Mouse (Mus musculus) kidney, adult 2 months (tissue): Measurements from ENCODE around the gene Diaph2.

Experiments used
- CTCF ChIP-seq: fragments of 200-500 bp; conservative IDR thresholded peaks from 2 replicates; pipeline ENCODE4 v1.5.1; 2011; ENCODE audit warnings: low read depth, mild to moderate bottlenecking, control low read depth, low read length, moderate library complexity, mixed read lengths; ENCODE audit not compliant: insufficient read depth, insufficient read length
- POLR2A ChIP-seq: fragments of 200-500 bp; IDR thresholded peaks from one replicate; pipeline ENCODE4 v1.6.1; 2011; ENCODE audit warnings: low read depth, low read length, control low read depth

- TF ChIP-seq CTCF, result no peak
- no peak for TF ChIP-seq POLR2A
Measured at GRCm38 (mm10) chrX:130503465-130503860, 753.9 kb downstream of the Diaph2 start.
